Mouse (Mus musculus): ENCODE measurements around the gene Olfr120. TPM values are rescaled to one million over a fixed set of nuclear protein-coding genes. Genes with fewer than 3 reads are reported as not detected.
"Not testable (repeated sequence)": the region's sequence is repeated elsewhere in the genome, so short reads cannot be mapped to it uniquely, and the experiment has no call there.

Gene Olfr120
- polyA plus RNA-seq (2016; fragmentation: Nextera tagmentation; extraction: Ambion mirVana) = not detected in 2 replicates

DNA sequence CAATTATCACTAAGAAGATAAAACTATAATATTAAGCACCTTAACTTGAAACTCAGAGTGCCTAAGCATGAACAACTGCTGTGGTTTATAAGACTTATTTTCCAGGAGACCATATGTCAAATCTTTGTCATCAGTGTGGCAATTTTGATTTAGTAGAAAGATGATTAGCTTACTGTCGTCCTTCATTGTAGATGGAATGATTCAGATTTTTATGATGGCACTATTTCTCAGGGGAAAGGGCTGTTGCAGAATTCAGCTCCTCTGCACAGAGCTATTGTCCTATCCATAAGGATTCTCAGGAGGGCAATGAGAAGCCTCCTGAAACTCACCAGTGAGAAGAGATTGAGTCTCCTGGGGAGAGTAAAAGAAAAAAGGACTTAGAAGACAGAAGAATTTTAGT is at the start of gene Olfr120:
Gene Olfr120 (plus strand): TSS at position 301 of the 400 bp plus-strand sequence.
- Histone ChIP-seq H3K4me3 (no peak within 1 kb of the TSS), H3K27me3 (ENCODE audit: low read depth, poor library complexity, severe bottlenecking) (no peaks in the 10 kb centered on the region), H3K4me1 (no peaks in the 10 kb centered on the region), H3K36me3 (no peaks in the 10 kb centered on the region), H3K27ac (no peak within 1 kb of the TSS), H3K9me3 (replicated peaks) (no peaks in the 10 kb centered on the region)
- 80% methylated on average over 1 of the region's 1 CpGs for WGBS
- DNase-seq (ENCODE audit: low spot score) = no peak

DNA sequence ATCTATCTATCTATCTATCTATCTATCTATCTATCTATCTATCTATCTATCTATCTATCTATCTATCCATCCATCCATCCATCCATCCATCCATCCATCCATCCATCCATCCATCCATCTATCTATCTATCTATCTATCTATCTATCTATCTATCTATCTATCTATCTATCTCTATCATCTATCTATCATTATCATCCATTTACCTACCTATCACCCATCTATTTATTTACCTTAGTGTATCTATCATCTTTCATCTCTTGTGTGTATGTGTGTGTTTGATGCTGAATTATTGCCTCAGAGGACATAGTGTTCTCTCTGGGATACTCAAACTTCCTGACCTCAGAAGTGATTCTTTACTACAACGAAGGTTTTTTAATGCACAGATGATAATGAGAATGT is 25.3 kb upstream of the Olfr120 start, which contains the start of gene Olfr119:
Gene Olfr119 (plus strand): TSS at position 301 of the 400 bp plus-strand sequence.
- not testable (repeated sequence) for H3K9me3 ChIP-seq (replicated peaks); H3K27ac ChIP-seq; H3K36me3 ChIP-seq; H3K4me3 ChIP-seq; H3K4me1 ChIP-seq; H3K27me3 ChIP-seq (ENCODE audit: low read depth, poor library complexity, severe bottlenecking); DNase-seq (ENCODE audit: low spot score)
- WGBS = 78% methylated on average over 1 of the region's 1 CpGs

DNA sequence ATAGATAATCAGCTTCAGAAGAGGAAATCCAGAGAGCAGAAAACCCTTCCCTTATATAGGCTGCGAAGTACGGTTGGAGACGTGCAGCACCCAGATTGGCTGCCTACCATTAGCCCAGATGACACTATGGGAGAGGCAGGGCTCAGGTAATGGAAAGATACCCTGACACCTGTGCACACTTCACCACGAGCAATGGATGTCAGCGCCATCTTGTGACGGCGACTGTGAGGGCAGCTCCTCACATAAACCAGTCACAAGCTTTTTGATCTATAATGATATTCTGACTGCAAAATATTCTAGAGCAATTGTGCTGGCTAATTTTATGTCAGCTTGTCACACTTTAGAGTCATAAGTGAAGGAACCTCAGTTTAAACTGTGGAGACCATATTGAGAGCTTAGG is 16.5 kb downstream of the Olfr120 start:
- Histone ChIP-seq H3K9me3 (replicated peaks) (no peaks in the 10 kb centered on the region), H3K4me3 (no peak overlapping the region)
- 59% methylated on average over 7 of the region's 7 CpGs for WGBS

DNA sequence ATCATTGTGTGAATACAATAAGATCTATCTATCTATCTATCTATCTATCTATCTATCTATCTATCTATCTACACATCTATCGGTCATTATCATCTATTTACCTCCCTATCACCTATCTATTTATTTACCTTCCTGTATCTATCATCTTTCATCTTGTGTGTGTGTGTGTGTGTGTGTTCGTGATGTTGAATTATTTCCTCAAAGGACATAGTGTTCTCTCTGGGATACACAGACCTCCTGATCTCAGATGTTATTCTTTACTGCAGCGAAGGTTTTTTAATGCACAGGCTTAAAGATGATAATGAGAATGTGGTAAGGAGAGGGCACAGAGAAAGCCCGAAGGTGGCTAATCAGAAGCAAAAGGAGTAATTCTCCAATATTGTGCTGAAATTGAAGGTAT is 46.7 kb downstream of the Olfr120 start, which contains the start of gene Olfr122:
Gene Olfr122 (plus strand): TSS at position 301 of the 400 bp plus-strand sequence.
- Histone ChIP-seq H3K4me1 (no peaks in the 10 kb centered on the region), H3K9me3 (replicated peaks) (no peaks in the 10 kb centered on the region), H3K27me3 (ENCODE audit: low read depth, poor library complexity, severe bottlenecking) (no peaks in the 10 kb centered on the region), H3K36me3 (no peaks in the 10 kb centered on the region), H3K27ac (no peak within 1 kb of the TSS), H3K4me3 (no peak within 1 kb of the TSS)
- WGBS = 85% methylated on average over 4 of the region's 4 CpGs
- DNase-seq (ENCODE audit: low spot score) = no peak

More for the DNA sequence above, 16.5 kb downstream of the Olfr120 start:
- no peaks in the 10 kb centered on the region for H3K27me3 ChIP-seq (ENCODE audit: low read depth, poor library complexity, severe bottlenecking)
- H3K4me1 ChIP-seq = no peaks in the 10 kb centered on the region
- H3K36me3 ChIP-seq = no peaks in the 10 kb centered on the region
- no peak for DNase-seq (ENCODE audit: low spot score)
- no peak overlapping the region for H3K27ac ChIP-seq

Other genes with a start within 250 kb of the Olfr120 start
- not detected in 2 replicates for gene H2-M2, start 238.3 kb upstream of the Olfr120 start, polyA plus RNA-seq (2016; fragmentation: Nextera tagmentation; extraction: Ambion mirVana)
- gene Olfr110, start 229.3 kb upstream of the Olfr120 start, polyA plus RNA-seq (2016; fragmentation: Nextera tagmentation; extraction: Ambion mirVana) = not detected in 2 replicates
- not detected in 2 replicates for gene Olfr111, start 213.8 kb upstream of the Olfr120 start, polyA plus RNA-seq (2016; fragmentation: Nextera tagmentation; extraction: Ambion mirVana)
- gene Olfr112, start 152.4 kb upstream of the Olfr120 start, polyA plus RNA-seq (2016; fragmentation: Nextera tagmentation; extraction: Ambion mirVana) = not detected in 2 replicates
- not detected in 2 replicates for gene Olfr113, start 144.1 kb upstream of the Olfr120 start, polyA plus RNA-seq (2016; fragmentation: Nextera tagmentation; extraction: Ambion mirVana)
- gene Olfr114, start 129.1 kb upstream of the Olfr120 start, polyA plus RNA-seq (2016; fragmentation: Nextera tagmentation; extraction: Ambion mirVana) = not detected in 2 replicates
- not detected in 2 replicates for gene Olfr115, start 94.7 kb upstream of the Olfr120 start, polyA plus RNA-seq (2016; fragmentation: Nextera tagmentation; extraction: Ambion mirVana)
- not detected in 2 replicates for gene Olfr116, start 94.6 kb upstream of the Olfr120 start, polyA plus RNA-seq (2016; fragmentation: Nextera tagmentation; extraction: Ambion mirVana)
- gene Olfr117, start 58.0 kb upstream of the Olfr120 start, polyA plus RNA-seq (2016; fragmentation: Nextera tagmentation; extraction: Ambion mirVana) = not detected in 2 replicates
- gene Olfr118, start 54.8 kb upstream of the Olfr120 start, polyA plus RNA-seq (2016; fragmentation: Nextera tagmentation; extraction: Ambion mirVana) = not detected in 2 replicates
- gene Olfr119, start 25.2 kb upstream of the Olfr120 start, polyA plus RNA-seq (2016; fragmentation: Nextera tagmentation; extraction: Ambion mirVana) = not detected in 2 replicates
- not detected in 2 replicates for gene Olfr121, start 27.0 kb downstream of the Olfr120 start, polyA plus RNA-seq (2016; fragmentation: Nextera tagmentation; extraction: Ambion mirVana)
- gene Olfr122, start 46.8 kb downstream of the Olfr120 start, polyA plus RNA-seq (2016; fragmentation: Nextera tagmentation; extraction: Ambion mirVana) = not detected in 2 replicates
- gene Olfr123, start 71.7 kb downstream of the Olfr120 start, polyA plus RNA-seq (2016; fragmentation: Nextera tagmentation; extraction: Ambion mirVana) = not detected in 2 replicates
- gene Olfr124, start 78.1 kb downstream of the Olfr120 start, polyA plus RNA-seq (2016; fragmentation: Nextera tagmentation; extraction: Ambion mirVana) = not detected in 2 replicates
- gene Olfr125, start 111.1 kb downstream of the Olfr120 start, polyA plus RNA-seq (2016; fragmentation: Nextera tagmentation; extraction: Ambion mirVana) = not detected in 2 replicates
- gene Olfr126, start 125.7 kb downstream of the Olfr120 start, polyA plus RNA-seq (2016; fragmentation: Nextera tagmentation; extraction: Ambion mirVana) = not detected in 2 replicates
- gene Olfr127, start 178.6 kb downstream of the Olfr120 start, polyA plus RNA-seq (2016; fragmentation: Nextera tagmentation; extraction: Ambion mirVana) = not detected in 2 replicates
- gene Olfr128, start 198.7 kb downstream of the Olfr120 start, polyA plus RNA-seq (2016; fragmentation: Nextera tagmentation; extraction: Ambion mirVana) = not detected in 2 replicates
- gene Olfr761, start 231.3 kb downstream of the Olfr120 start, polyA plus RNA-seq (2016; fragmentation: Nextera tagmentation; extraction: Ambion mirVana) = not detected in 2 replicates